Mouse (Mus musculus): ENCODE measurements at regions not wholly inside any gene's neighbourhood (a gene's known extent, or its start where the extent isn't known, plus 50 kb on each side); places are given as distances from the start of the nearest gene placed in this dataset.

- DNase-seq (ENCODE audit: low read depth) = no peak
These were observed 285.2 kb upstream of the Adgrl2 start for GRCm38 (mm10) chr3:149275478-149276132.

GRCm38 (mm10) chr3:149274987-149275386, 284.6 kb upstream of the Adgrl2 start:
- no peak for DNase-seq (ENCODE audit: low read depth)

- no peak for DNase-seq (ENCODE audit: low read depth)
These were observed 283.8 kb upstream of the Adgrl2 start for GRCm38 (mm10) chr3:149273993-149274692.

- no peak for DNase-seq (ENCODE audit: low read depth)
These were observed 280.1 kb upstream of the Adgrl2 start for GRCm38 (mm10) chr3:149270459-149270858.

- DNase-seq (ENCODE audit: low read depth) = no peak
These were observed 272.1 kb upstream of the Adgrl2 start for GRCm38 (mm10) chr3:149262332-149262970.

- no peak for DNase-seq (ENCODE audit: low read depth)
These were observed 271.4 kb upstream of the Adgrl2 start for GRCm38 (mm10) chr3:149261764-149262163.

- DNase-seq (ENCODE audit: low read depth) = no peak
These were observed 268.5 kb upstream of the Adgrl2 start for GRCm38 (mm10) chr3:149258826-149259225.

- no peak for DNase-seq (ENCODE audit: low read depth)
These were observed 266.5 kb upstream of the Adgrl2 start for GRCm38 (mm10) chr3:149256891-149257290.

GRCm38 (mm10) chr3:149253080-149253479, 262.7 kb upstream of the Adgrl2 start:
- no peak for DNase-seq (ENCODE audit: low read depth)

GRCm38 (mm10) chr3:149252144-149252543, 261.8 kb upstream of the Adgrl2 start:
- DNase-seq (ENCODE audit: low read depth) = no peak

GRCm38 (mm10) chr3:149247626-149247987, 257.3 kb upstream of the Adgrl2 start:
- no peak for DNase-seq (ENCODE audit: low read depth)

- no peak for DNase-seq (ENCODE audit: low read depth)
These were observed 256.7 kb upstream of the Adgrl2 start for GRCm38 (mm10) chr3:149246935-149247625.

GRCm38 (mm10) chr3:149239664-149240063, 249.3 kb upstream of the Adgrl2 start:
- no peak for DNase-seq (ENCODE audit: low read depth)

- no peak for DNase-seq (ENCODE audit: low read depth)
These were observed 247.7 kb upstream of the Adgrl2 start for GRCm38 (mm10) chr3:149238076-149238475.

GRCm38 (mm10) chr3:149235183-149235582, 244.8 kb upstream of the Adgrl2 start:
- DNase-seq (ENCODE audit: low read depth) = no peak

- DNase-seq (ENCODE audit: low read depth) = no peak
These were observed 243.4 kb upstream of the Adgrl2 start for GRCm38 (mm10) chr3:149233691-149234131.

GRCm38 (mm10) chr3:149233191-149233641, 242.9 kb upstream of the Adgrl2 start:
- DNase-seq (ENCODE audit: low read depth) = no peak

GRCm38 (mm10) chr3:149231346-149231745, 241.0 kb upstream of the Adgrl2 start:
- DNase-seq (ENCODE audit: low read depth) = no peak

- no peak for DNase-seq (ENCODE audit: low read depth)
These were observed 237.2 kb upstream of the Adgrl2 start for GRCm38 (mm10) chr3:149227556-149227955.

GRCm38 (mm10) chr3:149226723-149227122, 236.4 kb upstream of the Adgrl2 start:
- DNase-seq (ENCODE audit: low read depth) = no peak

GRCm38 (mm10) chr3:149225684-149226083, 235.3 kb upstream of the Adgrl2 start:
- no peak for DNase-seq (ENCODE audit: low read depth)

GRCm38 (mm10) chr3:149224271-149224670, 233.9 kb upstream of the Adgrl2 start:
- no peak for DNase-seq (ENCODE audit: low read depth)

GRCm38 (mm10) chr3:149223776-149224175, 233.4 kb upstream of the Adgrl2 start:
- DNase-seq (ENCODE audit: low read depth) = no peak

All from fibroblast of lung, adult 2 months (primary cell).